Mouse (Mus musculus) MEL-GATA-1-ER (cell line): ENCODE measurements around the gene Ank3.
A peak's percentile ranks its signal among the peaks of the same experiment; 100 is the strongest.

ENCODE experiments used
- DNase-seq: peaks from one replicate; pipeline ENCODE4 v3.0.0-alpha.2; 2012; ENCODE audit warnings: low read depth; ENCODE audit errors: extremely low read depth

The Ank3 gene

DNA sequence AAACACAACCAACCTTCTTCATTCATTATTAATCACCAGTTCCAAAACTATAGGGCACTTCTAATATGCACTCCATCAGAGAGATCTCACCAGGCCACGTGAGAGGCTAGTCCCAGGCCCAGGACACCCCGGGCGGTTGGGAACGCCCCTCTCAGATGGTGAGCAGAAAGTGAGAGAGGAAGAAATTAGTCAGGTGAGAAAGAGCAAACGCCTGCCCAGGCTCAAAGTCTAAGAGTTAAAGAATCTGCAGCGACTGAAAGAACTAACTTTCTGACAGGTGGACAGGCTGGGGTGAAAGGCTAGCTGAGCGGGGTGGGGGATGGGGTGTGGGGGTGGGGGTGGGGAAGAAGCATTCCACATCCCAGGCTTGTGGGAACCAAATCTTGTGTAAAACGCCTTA, 525.2 kb downstream of the Ank3 start:
- DNase-seq = no peak

DNA sequence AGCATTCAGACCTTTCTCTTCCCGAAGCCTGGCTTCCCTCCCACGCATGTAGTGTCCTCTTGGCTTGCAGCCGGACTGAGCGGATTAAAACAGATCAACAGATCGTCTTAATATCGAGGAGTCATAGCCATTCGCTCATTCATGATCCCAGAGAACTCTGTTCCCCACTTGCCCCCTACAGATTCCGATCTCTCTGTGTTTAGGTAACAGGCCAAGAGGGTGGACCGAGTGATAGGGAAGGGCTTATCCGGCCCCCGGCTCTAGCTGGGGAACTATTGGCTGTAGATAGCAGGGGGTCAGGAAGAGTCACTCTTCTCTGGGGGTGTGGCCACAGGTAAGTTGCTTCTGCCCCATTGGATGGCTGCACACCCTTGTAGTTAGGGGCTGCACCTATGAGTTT, 525.7 kb downstream of the Ank3 start:
- peak; percentile 39 for DNase-seq

DNA sequence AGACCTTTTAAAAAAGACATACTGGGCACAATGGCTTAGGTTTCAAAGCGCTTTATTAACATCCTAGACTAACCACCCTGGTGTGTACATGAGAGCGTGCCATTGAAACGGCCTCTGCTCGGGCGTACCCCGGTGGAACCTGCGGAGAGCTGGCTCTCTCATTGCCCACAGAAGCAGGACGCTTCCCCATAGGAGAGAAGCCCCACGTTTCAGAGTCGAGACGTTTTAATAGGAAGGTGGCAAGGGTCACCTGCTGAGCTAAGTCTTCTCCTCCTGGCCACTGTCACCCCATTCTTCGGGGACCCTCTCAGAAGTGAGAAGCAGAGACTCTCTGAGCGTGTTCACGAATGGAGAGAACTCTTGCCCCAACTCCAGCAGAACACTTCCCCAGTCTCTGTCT, 526.3 kb downstream of the Ank3 start:
- DNase-seq = no peak

DNA sequence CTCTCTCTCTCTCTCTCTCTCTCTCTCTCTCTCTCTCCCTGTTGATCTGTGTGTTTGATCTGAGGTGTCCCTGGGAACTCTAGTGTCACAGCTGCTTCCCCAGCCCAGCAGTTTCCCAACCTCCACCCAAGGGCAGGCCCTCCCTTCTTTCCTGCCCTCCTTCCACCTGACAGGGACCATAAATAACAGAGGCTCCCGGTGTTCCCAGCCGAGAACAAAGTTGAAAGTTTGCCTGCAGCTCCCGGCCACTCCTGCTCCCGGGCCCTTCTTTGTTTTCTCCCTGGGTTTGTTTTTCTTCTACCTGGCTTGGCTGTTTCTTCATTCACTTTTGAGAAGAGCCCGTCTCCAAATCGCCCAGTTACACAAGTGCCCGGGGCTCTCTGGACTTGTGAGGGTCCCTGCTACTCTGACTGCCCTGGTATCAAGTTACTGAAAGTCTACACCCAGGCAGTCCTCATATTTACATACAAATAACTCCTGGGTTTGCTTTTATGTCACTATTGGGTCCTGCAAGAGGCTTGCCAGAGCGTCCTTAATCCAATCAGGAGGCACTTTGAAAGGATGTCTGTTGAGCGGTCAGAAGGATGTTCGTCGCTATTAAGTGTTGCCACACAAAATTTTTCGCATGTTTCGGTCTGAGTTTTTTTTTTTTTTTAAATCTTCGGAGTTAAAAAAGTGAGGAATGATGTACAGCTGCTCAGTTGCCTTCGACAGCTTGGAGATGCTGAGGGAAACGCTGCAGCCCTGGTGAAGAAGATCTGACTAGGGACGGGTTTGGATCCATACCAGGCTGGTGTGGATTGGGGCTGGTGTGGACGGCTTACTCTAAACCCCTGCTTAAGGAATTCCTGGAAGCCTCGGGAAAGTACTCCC, 526.9 kb downstream of the Ank3 start:
- no peak for DNase-seq

DNA sequence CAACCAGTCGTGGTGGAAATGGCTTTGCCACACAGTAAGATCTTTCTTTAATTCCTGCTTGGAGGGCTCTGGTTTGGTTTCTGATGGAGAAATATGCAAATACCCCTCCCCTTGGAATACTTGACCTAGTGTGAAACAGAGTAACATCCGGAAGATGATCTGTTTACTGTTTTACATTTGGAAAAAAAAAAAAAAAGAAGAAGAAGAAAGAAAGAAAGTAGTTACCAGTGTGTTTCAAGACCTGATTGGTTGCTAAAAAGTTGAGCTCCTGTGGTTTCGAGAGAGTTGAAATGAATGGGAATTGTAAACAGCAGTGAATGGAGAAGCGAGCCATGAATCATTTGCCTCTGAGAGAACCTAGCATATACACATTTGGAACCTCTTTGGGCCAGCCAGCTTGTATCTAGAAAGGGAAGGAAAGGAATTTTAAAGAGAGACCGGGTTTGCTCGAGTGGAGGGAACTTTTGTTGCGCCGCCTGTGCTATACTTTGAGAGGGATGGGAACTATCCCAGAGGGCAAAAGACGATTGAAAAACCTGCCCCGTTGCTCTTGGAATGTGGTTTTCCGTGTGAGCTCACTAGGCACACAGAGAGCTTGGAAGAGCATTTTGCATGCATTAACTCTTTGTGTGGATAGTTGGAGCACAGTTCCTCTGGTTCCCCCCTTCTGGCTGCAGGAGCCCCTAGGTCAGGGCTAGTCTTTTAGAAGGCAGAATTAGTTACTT, 527.7 kb downstream of the Ank3 start:
- no peak for DNase-seq

DNA sequence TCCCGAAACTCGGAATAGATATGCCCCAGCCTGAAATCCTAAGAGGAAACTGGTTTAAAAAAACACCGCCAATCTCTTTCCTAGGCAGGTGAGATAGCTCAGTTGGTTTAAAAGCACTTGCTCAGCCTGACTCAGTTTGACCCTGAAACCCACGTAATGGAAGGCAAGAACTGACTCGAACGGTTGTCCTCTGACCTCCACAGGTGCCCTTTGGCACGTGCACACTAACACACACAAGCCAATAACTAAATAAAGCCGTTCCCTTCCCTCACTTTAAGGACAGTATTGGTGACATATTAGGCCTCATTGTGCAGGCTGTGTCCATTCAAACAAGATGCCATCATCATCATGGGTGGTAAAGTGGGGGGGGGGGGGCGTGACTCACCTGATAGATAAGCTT, 528.4 kb downstream of the Ank3 start:
- DNase-seq = no peak

DNA sequence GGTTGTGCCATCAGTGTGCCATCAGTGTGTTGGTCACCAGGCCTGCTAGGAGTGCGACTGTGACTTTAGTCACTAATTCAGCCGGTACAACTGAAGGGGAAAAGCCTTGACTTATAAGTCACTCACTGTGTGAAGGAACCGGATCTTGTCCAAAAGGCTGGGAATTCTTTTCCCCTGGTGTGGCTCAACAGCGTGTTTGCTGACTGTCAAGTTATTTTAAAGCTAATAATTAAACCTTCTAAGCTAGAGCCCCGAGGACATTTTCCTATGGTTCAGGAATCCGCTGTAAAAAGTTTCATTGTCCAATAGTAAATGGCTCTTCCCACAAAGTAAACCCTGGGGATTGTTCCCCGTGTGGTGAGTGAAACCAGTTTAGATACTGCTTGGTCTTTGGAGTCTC, 529.8 kb downstream of the Ank3 start:
- no peak for DNase-seq

DNA sequence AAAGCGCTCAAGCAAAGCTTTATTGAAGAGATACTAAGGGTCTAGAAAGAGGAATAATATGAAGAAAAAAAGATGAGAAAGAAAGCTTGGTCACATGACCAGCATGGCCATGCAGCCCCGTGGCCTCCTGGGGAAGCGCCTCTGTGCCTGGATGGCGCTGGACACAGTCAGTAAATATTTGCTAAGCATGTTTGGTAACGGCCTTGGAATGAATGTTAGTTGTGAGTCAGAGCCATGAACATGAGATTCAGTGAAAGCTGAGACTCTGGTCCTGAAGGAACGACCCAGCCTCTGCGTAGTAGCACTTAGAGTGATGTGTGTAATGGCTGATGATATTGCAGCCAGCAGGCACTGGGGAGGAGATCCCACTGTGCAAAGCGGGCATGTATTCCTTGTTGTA, 531.9 kb downstream of the Ank3 start:
- no peak for DNase-seq

DNA sequence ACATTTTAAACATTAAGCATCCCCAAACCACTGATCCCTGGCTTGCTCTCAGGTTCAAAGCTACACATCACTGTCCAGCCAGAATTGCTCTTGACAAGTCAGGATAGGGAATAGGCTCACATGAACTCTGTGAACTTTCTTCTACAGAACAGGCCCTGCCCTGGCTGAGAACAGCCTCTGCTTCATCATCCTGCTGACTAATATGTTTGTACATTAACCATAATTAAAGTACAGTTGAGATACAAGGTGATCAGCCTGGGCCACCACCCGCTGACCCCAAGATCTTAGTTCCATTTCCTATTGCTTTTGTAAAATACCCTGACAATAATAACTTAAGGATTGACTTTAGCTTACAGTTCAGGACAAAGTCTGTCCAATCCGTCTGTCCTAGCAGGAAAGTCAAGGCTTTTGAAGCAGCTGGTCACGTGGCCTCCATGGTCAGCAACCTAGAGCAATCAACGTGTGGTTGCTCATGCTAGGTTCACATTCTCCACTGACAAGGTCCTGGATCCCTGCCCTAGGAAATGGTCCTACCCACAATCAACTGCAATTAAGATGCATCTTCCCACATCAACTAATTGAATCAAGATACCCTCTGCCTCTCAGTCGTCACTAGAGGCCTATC, 538.0 kb downstream of the Ank3 start:
- no peak for DNase-seq

DNA sequence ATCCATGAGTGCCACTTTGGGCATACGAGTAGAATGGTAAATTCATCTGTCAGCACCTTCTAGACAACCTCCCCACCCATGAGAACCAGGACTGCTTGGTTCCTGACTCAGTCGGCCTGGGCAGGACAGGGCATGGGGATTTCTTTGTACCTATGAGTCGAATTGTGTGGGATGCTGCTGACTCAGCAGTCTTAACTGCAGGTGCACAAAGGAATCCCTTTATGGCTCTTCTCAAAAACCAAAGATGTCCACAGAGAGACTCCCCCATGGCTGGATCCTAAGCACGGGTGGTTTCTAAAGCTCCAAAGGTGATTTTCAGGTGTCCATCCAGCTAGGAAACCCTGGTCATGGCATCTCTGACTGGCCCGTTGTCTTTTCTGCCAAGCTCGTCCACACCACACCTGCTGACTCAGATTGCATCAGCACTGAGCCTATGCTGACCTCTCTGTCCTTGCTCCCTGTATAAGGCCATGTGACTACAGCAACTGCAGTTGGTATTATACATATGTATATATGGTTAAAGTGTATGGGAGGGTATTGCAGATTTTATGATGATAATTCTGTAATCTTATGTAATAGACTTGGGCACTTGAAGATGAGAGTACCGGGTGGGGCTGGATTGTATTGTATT, 538.8 kb downstream of the Ank3 start:
- no peak for DNase-seq

DNA sequence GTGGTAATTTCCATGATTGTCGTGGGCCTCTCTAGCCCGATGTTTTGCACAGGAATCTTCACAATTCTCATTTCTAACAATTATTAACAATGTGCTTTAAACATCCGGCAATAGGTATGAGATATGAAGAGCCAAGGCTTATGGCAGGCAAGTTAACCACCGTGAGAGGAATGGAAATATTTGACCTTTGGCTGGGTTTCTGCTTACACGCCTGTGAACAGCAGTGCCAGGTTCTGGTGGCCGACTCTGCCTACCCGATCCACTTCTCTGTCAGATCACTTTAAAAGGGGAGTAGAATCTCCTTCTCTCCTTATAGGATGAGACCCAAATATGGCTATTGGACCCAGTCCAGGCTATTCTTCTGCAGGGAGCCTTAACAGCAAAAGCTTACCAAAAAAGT, 540.6 kb downstream of the Ank3 start:
- DNase-seq = no peak

DNA sequence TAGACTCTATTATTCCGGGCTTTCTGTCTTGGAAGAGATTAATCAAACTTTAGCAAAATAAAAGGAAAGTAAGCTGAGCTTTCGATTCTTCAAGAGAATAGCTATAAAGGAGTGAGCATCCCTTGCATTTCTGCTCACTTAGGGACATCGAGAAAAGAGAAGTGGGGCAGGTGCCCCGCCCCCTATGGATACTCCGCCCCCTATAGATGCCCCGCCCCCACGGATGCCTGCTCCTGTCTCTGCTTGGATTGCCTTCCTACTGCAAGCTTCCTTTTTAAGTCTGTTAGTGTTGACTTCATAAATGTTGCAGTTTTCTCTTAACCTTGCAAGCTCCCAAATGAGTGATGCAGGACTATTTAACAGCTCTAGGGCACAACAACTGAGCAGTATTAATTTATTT, 541.4 kb downstream of the Ank3 start:
- peak; percentile 26 for DNase-seq

DNA sequence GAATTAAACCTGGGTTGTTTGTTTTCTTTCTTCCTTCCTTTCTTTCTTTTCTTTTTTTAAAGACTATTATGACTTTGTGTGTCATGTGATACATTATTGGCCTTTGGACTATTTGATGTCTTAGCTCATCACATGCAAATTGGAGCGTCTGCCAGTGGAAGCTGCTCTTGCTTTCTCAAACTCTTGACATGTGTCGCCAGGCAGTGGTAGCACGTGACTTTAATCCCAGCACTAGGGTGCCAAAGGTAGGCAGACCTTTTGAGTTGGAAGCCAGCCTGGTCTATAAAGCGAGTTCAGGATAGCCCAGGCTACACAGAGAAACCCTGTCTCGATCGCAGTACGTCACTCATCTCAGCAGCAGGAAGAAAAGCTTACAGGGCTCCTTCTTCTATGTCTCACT, 542.4 kb downstream of the Ank3 start:
- no peak for DNase-seq

DNA sequence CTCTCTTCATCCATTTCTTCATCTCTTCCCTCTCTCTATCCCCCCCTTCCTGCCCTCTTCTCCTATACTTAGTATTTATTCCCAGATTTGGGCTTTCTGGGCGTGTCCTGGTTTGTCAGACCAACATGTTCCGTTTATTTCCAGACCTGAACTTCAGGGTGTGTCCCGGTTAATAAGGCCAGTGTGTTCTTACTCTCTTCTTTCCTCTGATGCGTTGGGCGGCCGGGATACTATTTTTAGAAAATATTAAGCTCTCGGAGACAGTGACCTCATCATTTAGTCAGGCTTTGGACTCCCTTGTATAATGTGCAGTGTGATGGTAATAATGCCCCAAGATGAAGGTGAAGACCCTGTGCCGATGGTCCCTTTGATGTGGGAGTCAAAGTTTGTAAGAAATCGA, 546.3 kb downstream of the Ank3 start:
- DNase-seq = no peak

DNA sequence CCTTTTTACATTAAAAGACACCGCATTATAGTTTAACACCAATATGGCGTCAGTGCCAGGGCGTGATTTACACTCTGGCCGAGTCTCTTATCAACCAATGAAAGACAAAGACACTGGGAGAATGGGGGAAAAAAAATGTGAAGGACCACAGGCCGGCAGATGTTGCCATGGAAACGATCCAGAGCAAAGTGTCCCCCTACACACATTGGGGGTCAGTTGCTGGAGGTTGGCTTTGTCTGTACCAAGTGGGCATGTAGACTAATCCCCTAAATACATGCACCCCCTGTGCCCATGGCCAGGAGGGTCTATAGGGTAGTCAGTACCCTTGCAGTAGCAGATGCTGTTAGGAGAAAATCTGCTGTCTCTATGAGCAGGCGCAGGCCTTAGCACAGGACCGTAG, 547.3 kb downstream of the Ank3 start:
- DNase-seq = no peak

DNA sequence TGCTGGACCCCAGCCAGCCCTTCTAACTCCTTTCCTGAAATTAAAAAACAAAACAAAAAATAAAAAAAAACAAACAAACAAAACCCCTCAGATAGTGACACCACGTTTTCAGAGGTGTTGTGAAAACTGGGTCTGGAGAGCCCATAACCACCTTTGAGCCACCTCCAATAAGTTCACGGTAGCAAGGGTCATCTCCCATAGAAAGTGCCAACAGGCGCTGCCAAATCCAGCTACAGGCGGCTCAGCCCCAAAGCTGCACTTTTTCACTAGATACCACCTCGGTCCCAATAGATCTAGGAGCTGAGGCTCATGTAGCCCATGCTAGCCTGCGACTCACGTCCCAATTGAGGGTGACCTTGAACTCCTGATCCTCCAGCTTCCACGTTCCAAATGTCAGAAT, 547.7 kb downstream of the Ank3 start:
- no peak for DNase-seq

DNA sequence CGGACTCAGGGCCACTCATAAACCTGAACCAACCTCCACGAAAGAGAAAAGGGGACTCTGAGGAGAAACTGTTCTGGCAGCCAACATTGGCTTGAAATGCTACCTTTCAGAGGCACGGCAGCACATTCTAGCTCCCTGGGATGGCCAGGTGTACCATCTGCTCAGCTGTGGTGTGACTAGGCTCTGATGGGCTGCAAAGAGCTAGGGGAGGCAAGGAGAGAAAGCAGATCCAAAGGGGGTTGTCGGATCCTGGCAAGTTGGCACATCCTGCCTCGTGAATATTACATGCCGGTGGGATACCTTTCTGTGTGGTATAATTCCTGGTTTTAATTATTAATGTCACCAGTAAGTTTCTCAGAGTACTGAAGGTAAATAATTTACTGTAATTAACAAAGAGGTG, 548.5 kb downstream of the Ank3 start:
- no peak for DNase-seq

DNA sequence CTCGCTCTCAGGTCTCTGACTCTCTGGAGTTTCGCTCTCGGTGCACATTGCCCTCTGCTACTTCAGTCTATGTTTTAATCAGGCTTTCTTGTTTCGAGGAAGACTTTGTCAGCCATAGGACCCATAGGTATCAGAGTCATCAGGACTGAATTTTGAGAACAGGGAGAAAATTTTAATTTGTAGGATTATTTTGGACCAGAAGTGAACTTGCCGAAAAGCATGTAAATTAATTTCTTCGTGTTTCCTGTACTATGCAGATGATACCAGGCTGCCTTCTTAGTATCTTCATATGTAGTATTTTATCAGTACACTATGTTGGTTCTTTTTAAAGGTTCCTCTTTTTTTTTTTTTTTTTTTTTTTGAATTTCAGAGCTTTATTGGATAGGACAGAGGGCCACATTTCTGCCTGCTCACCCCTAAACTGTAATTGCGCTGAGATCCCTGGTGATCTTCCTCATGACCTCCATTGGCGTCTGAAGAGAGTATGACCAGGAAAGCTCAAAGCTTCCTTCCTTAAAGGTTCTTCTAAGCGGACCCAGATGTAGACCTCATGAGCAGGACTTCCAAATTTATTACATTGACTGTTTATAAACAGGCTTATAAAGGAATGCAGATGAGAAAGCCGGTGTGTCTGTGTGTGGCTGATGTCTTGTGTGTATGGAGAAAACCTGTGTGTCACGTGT, 551.8 kb downstream of the Ank3 start:
- DNase-seq = peak; percentile 58

DNA sequence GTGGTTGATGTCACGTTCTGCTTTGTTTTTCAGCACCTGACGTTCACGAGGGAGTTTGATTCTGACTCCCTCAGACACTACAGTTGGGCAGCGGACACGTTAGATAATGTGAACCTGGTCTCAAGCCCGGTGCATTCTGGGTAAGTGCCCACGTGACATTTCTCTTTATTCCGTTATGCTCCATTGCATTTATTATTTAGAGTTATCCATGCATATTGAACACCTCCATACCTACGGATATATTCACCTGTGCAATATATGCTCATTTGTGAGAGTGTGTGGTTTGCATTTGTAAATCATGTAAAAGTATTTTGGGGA, 552.3 kb downstream of the Ank3 start:
- DNase-seq = peak; percentile 75

DNA sequence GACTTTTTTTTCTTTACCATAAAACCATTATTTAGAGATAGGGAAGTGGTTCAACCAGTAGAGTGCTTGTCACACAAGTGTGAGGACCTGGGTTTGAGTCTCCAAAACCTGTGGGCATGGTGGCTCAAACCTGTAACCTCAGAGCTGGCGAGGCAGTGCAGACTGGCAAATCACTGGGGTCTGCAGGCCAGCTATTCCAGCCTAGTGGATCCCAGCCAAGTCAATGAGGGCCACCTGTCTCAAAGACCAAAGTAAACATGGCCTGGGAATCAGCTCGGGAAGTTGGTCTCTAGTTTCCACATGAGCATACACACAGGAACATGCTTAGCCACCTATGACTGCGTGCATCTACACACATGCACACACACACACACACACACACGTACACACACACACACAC, 552.9 kb downstream of the Ank3 start:
- no peak for DNase-seq

DNA sequence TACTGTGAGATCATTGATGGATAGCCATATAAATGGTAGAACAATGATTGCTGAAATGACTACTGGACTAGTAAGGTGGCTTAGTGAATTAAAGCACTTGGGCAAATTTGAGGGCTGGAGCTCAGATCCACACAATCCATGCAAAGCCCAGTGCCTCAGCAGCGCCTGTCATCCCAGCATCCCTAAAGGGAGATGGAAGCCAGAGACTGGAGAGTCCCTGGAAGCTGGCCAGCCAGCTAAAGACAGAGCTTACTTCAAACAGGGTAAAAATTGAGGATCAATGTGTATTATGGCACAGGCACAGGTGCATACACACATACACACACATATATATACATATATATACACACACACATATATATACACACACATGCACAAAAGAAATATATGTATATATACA, 553.7 kb downstream of the Ank3 start:
- no peak for DNase-seq
